Comparison of ENCODE assay signal across 7 mouse cellular contexts in the genomic region with DNA sequence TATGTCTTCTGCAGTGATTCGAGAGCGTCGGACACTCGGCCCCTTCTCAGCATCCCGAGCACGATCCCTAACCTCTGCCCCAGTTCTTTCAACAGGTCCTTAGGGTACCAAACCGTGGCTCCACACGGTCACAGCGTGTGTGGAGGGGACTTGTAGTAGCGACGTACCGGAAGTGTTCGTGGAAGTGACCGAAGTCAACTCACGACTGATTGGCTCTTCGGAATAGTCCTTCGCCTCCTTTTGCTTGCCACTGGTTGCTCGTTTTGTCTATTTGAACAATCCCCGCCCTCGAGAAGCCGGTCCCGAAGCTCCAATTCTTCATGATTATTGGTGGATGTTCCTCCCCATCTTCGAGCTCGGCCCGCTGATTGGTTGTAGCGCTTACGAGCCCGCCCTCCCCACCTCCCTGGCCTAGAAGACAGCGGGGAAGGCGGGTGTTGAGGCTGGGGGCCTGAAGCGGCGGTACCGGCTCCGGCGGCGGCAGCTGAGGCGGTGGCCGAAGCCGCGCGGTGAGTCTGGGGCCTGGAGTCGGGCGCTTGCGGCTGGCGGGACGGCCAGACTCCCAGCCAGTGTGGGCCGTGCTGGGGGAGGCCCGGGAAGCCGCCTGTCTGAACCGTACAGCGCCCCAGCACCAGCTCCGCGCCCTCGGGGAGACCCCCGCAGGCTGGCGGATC. TPM values are rescaled to one million over a fixed set of nuclear protein-coding genes. Genes with fewer than 3 reads are reported as not detected.
DNase-seq lines count a peak whose midpoint lies in the region; ATAC-seq lines count a peak whose summit lies in the region.

Gene Mtor, plus strand, starts transcription at position 433 of the 674 bp plus-strand sequence.

- no peaks in the 10 kb centered on the region for H3K9me3 ChIP-seq in intestine, embryonic 16.5 days (ENCODE audit: control insufficient read depth, low read length)
- H3K9me3 ChIP-seq in midbrain, embryonic 11.5 days (ENCODE audit: control insufficient read depth, low read length): no peaks in the 10 kb centered on the region

- peak within 1 kb of the TSS; percentile 74 for H3K27ac ChIP-seq in intestine, embryonic 16.5 days (ENCODE audit: low read length)
- H3K27ac ChIP-seq in midbrain, embryonic 11.5 days (ENCODE audit: low read depth, low read length): peak within 1 kb of the TSS; percentile 76

- H3K4me3 ChIP-seq in intestine, embryonic 16.5 days (ENCODE audit: low read length): peak within 1 kb of the TSS; percentile 98
- peak within 1 kb of the TSS; percentile 94 for H3K4me3 ChIP-seq in midbrain, embryonic 11.5 days (ENCODE audit: low read depth, low read length)

- peak within 1 kb of the TSS; percentile 81 for H3K4me2 ChIP-seq in intestine, embryonic 16.5 days (ENCODE audit: low read depth, low read length)
- H3K4me2 ChIP-seq in midbrain, embryonic 11.5 days: peak within 1 kb of the TSS; percentile 55

- H3K4me1 ChIP-seq in intestine, embryonic 16.5 days (ENCODE audit: control insufficient read depth, insufficient read depth, low read length): peaks cover 11% of the 10 kb centered on the region
- peaks cover 15% of the 10 kb centered on the region for H3K4me1 ChIP-seq in midbrain, embryonic 11.5 days (ENCODE audit: control insufficient read depth, insufficient read depth, low read length)

- peak within 1 kb of the TSS; percentile 92 for H3K9ac ChIP-seq in intestine, embryonic 16.5 days (ENCODE audit: low read depth, low read length)
- H3K9ac ChIP-seq in midbrain, embryonic 11.5 days (ENCODE audit: low read length): peak within 1 kb of the TSS; percentile 89

- no peaks in the 10 kb centered on the region for H3K36me3 ChIP-seq in intestine, embryonic 16.5 days (ENCODE audit: control insufficient read depth, insufficient read depth, low read length)
- peaks cover 9% of the 10 kb centered on the region; the same call in 1 of the 2 replicates for H3K36me3 ChIP-seq in midbrain, embryonic 11.5 days (ENCODE audit: control insufficient read depth, insufficient read depth, low read length)

- under 1% methylated on average over 56 of the region's 56 CpGs for WGBS in intestine, embryonic 16.5 days
- WGBS in midbrain, embryonic 11.5 days: under 1% methylated on average over 53 of the region's 56 CpGs

- peak; percentile 94 for ATAC-seq in intestine, embryonic 16.5 days
- ATAC-seq in midbrain, embryonic 11.5 days (ENCODE audit: low FRiP score): peak; percentile 95

- no peaks in the 10 kb centered on the region for H3K27me3 ChIP-seq in intestine, embryonic 16.5 days (replicated peaks; ENCODE audit: control insufficient read depth, insufficient read depth, low read length)
- no peaks in the 10 kb centered on the region for H3K27me3 ChIP-seq in midbrain, embryonic 11.5 days (ENCODE audit: control insufficient read depth, insufficient read depth, low read length)

- peak; percentile 97 for DNase-seq in adrenal gland, adult 8-10 months
- DNase-seq in embryo, embryonic 9.5 days (ENCODE audit: extremely low spot score): peak; percentile 91
- DNase-seq in gastrocnemius, postnatal 4 days (ENCODE audit: low spot score in 2 of 2): peak; percentile 83 to 94
- DNase-seq in left cerebral cortex, postnatal 36 days (ENCODE audit: low spot score in 2 of 2): peak; percentile 91 to 94
- peak; percentile 98 for DNase-seq in midbrain, embryonic 11.5 days (ENCODE audit: low spot score, missing footprints)
- DNase-seq in skeletal muscle tissue, adult 2 months (ENCODE audit: low read depth, low spot score): peak; percentile 97

- intact Hi-C loops in left cerebral cortex, postnatal 36 days (cut with DNase I): no loop called here

RNA-seq across cellular contexts. Expression of gene Mtor, which starts in this region (rescaled TPM):
- total RNA-seq in adrenal gland, adult 8-10 months (2022): 10 to 100 TPM; 74.2 to 82.1 (median 79.3) TPM
- total RNA-seq in gastrocnemius, postnatal 4 days (2021): 10 to 100 TPM; 39.3 to 42.0 TPM
- polyA plus RNA-seq in intestine, embryonic 16.5 days (2015; fragmentation: Nextera tagmentation; extraction: Ambion mirVana): 9.2 and 10.9 TPM in 2 replicates
- 100 to 1,000 TPM in 1 of 2 experiments, 10 to 100 TPM in 1; 91.8 to 100 TPM for total RNA-seq in left cerebral cortex, postnatal 36 days (2021)
- polyA plus RNA-seq in midbrain, embryonic 11.5 days (2014; fragmentation: Nextera tagmentation; extraction: Ambion mirVana): 30.5 and 30.9 TPM in 2 replicates

Comparison
In these comparisons a context has a peak if more than half of its experiments do, and no peak if none do; other contexts are left out.
1. Peak in every context shown above with its lines: DNase-seq, ATAC-seq, H3K4me3 ChIP-seq and H3K27ac ChIP-seq.